Mouse (Mus musculus) heart, embryonic 13.5 days (tissue): ENCODE results near the gene Hid1. TPM values are rescaled to one million over a fixed set of nuclear protein-coding genes. Genes with fewer than 3 reads are reported as not detected.

ENCODE experiments used
- ATAC-seq: fragments of 200-750 bp; cut with Nextera tagmentation; 2 replicates; pipeline ENCODE4 v1.8.0; 2017; ENCODE audit warnings: moderate TSS enrichment; ENCODE audit not compliant: insufficient number of reproducible peaks, low FRiP score, low TSS enrichment; ENCODE audit errors: extremely low read depth
- H3K27ac ChIP-seq: fragments of 300-500 bp; sonication (generic); replicated peaks from 2 replicates; pipeline ENCODE4 v1.5.1; 2015; ENCODE audit warnings: moderate library complexity, mild to moderate bottlenecking, inconsistent platforms
- H3K27me3 ChIP-seq: fragments of 300-500 bp; sonication (generic); replicated peaks from 2 replicates; pipeline ENCODE4 v1.6.1; 2015; ENCODE audit warnings: mild to moderate bottlenecking, inconsistent platforms
- H3K36me3 ChIP-seq: fragments of 300-500 bp; sonication (generic); 2 replicates; pipeline ENCODE4 v1.6.1; 2015; ENCODE audit warnings: mild to moderate bottlenecking, inconsistent platforms
- H3K4me1 ChIP-seq: fragments of 300-500 bp; sonication (generic); 2 replicates; pipeline ENCODE4 v1.6.1; 2015; ENCODE audit warnings: inconsistent platforms
- H3K4me2 ChIP-seq: fragments of 300-500 bp; sonication (generic); 2 replicates; pipeline ENCODE4 v1.6.1; 2015; ENCODE audit warnings: inconsistent platforms, mild to moderate bottlenecking, moderate library complexity
- H3K4me3 ChIP-seq: fragments of 300-500 bp; sonication (generic); 2 replicates; pipeline ENCODE4 v1.5.1; 2015; ENCODE audit warnings: moderate library complexity, mild to moderate bottlenecking, inconsistent platforms
- H3K9ac ChIP-seq: fragments of 300-500 bp; sonication (generic); 2 replicates; pipeline ENCODE4 v1.6.1; 2015; ENCODE audit warnings: inconsistent platforms, mild to moderate bottlenecking, moderate library complexity
- H3K9me3 ChIP-seq: fragments of 300-500 bp; sonication (generic); 2 replicates; pipeline ENCODE4 v1.6.1; 2016; ENCODE audit warnings: inconsistent platforms
- WGBS: fragments of 180-500 bp; shearing (Covaris S2); methylation state at CpG from one replicate; pipeline ENCODE4 v1.1.7; 2015; ENCODE audit warnings: mixed read lengths; 5-methylcytosine and 5-hydroxymethylcytosine counted together
- polyA plus RNA-seq: library from polyadenylated mRNA; unstranded; fragments of >200 nt; fragmentation: Nextera tagmentation; extraction: Ambion mirVana; gene quantifications from 2 replicates; pipeline ENCODE4 v1.2.1, GENCODE M21; 2015

Hid1 gene
- polyA plus RNA-seq, 1 experiment from 2014 or later = 7.0 TPM

DNA sequence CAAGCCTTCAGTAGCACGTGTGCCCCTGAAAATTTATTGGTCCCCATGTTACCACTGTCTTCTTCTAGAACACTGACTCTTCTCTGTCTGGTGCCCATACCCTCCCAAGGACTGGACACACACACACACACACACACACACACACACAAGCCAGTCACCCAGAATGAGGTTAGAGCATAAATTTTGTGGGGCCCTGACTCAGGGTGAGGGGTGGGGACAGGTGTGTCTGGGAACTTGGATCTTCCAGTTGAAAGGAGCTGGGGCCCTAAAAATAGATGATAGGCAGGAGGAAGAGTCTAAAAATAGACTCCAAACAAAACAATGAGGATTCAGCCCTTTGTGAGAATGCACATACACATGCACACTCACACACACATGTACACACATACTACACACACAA, 58.8 kb downstream of the Hid1 start:
- 70% methylated on average over 1 of the region's 1 CpGs for WGBS
- no peak overlapping the region; the same call in 1 of the 2 replicates for H3K9ac ChIP-seq
- peaks cover 19% of the 10 kb centered on the region for H3K4me1 ChIP-seq
- H3K27ac ChIP-seq = no peak overlapping the region
- no peak for ATAC-seq
- no peak overlapping the region for H3K4me2 ChIP-seq
- no peaks in the 10 kb centered on the region for H3K36me3 ChIP-seq
- H3K9me3 ChIP-seq = no peaks in the 10 kb centered on the region
- peaks cover 43% of the 10 kb centered on the region for H3K27me3 ChIP-seq
- H3K4me3 ChIP-seq = no peak overlapping the region

DNA sequence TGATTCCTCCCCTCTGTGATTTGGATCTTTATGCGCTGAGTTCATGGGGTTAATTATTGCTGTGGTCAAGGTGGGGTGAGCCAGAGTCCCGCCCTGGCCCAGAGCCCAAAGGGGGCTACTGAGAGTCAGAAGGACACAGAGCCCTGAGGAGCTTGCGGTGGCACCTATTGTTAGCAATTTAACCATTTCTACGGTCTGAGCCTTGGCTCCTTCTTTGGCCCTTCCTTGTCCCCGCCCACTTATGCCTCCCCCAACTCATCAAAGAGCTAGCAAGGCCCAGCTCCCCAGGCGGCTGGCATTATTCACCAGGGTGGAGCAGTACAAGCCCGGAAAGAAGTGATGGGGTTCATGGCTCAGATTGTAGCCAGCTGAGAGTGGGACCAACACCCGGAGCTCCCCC, 60.7 kb downstream of the Hid1 start, which contains the start of gene Otop2:
Gene Otop2, plus strand, starts transcription at position 301 of the 400 bp plus-strand sequence.
- WGBS = 31% methylated on average over 8 of the region's 8 CpGs
- Histone ChIP-seq H3K36me3 (no peaks in the 10 kb centered on the region), H3K4me2 (no peak within 1 kb of the TSS), H3K27ac (no peak within 1 kb of the TSS), H3K9me3 (no peaks in the 10 kb centered on the region), H3K9ac (0 out of 2 replicates have a peak within 1 kb of the TSS, but pooled peaks have one; percentile 47), H3K27me3 (peaks cover 23% of the 10 kb centered on the region), H3K4me1 (peaks cover 19% of the 10 kb centered on the region), H3K4me3 (no peak within 1 kb of the TSS)
- no peak for ATAC-seq

DNA sequence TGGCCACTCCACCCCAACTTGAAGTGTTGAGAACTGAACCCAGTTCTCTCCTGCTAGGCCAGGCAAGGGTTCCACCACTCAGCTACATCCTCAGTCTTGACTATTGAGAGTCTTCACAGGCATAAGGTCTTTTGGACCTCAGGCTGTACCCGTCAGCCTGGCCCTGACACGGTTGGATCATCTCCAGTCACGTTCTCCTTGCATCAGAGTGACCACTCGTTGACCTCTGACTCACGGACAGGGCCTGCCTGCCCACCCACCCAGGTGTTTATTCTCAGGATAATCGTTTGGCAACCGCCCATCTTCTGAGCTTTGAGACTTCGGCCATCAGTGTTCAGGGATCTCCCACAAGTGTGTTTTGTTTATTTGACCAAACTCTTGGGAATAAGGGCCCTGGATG, 64.4 kb downstream of the Hid1 start:
- Histone ChIP-seq H3K27ac (no peak overlapping the region), H3K27me3 (peaks cover 37% of the 10 kb centered on the region), H3K4me3 (no peak overlapping the region), H3K36me3 (no peaks in the 10 kb centered on the region), H3K4me1 (peaks cover 5% of the 10 kb centered on the region; the same call in 1 of the 2 replicates), H3K9ac (no peak overlapping the region), H3K4me2 (no peak overlapping the region), H3K9me3 (no peaks in the 10 kb centered on the region)
- 50% methylated on average over 8 of the region's 8 CpGs for WGBS
- ATAC-seq = no peak

DNA sequence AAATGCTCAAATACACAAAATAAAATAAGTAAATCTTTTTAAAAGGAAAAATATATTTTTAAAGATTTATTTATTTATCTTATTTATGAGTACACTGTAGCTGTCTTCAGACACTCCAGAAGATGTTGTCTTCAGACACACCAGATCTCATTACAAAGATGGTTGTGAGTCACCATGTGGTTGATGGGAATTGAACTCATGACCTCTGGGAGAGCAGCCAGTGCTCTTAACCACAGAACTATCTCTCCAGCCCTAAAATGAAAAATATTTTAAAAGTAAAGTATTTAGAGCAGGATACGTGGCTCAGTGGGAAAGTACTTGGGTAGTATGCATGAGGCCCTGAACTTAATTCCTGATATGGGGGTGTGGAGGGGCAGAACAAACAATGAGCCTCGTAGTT, 66.2 kb downstream of the Hid1 start:
- Histone ChIP-seq H3K27me3 (peaks cover 44% of the 10 kb centered on the region), H3K27ac (no peak overlapping the region), H3K36me3 (no peaks in the 10 kb centered on the region), H3K4me2 (no peak overlapping the region), H3K4me1 (peaks cover 16% of the 10 kb centered on the region), H3K9ac (no peak overlapping the region), H3K4me3 (no peak overlapping the region), H3K9me3 (no peaks in the 10 kb centered on the region)
- no peak for ATAC-seq
- WGBS = 77% methylated on average over 2 of the region's 2 CpGs

DNA sequence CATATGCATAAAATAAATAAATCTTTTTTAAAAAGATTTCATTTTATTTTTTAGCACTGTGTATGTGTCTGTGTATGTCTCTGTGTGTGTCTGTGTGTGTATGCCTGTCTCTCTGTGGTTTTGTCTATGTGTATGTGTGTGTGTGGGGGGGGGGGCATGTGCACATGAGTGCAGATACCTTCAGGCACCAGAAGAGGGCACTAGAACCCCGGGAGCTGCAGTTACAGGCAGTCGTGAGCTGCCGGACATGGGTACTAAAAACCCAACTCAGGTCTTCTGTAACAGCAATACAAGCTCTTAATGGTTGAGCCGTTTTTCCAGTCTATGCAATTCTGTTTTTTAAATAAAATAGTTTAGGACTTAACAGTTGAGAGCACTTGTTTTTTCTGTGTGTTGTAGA, 66.8 kb downstream of the Hid1 start:
- ATAC-seq = no peak
- H3K4me2 ChIP-seq = no peak overlapping the region
- WGBS = 77% methylated on average over 4 of the region's 4 CpGs

DNA sequence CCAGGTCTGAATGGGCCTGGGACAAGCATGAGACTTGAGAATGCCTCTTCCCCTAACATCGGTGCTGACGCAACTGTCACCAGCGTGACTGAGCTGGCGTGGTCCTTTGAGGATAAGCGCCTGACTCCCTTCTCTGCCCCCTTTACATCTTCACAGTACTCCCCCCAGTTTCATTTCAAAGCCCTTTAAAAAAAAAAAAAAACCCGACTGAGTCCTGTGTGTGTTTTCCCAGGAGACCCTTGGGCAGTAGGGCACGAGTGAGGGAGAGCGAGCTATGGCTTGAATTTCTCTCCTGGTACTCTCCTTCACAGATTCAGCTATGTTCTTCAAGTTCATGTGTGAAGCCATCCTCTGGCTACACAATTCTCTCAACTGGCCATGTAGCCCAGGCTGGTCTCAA, 69.4 kb downstream of the Hid1 start:
- peaks cover 42% of the 10 kb centered on the region for H3K27me3 ChIP-seq
- H3K4me2 ChIP-seq = no peak overlapping the region
- ATAC-seq = no peak
- H3K9me3 ChIP-seq = no peaks in the 10 kb centered on the region
- H3K27ac ChIP-seq = no peak overlapping the region
- no peaks in the 10 kb centered on the region for H3K36me3 ChIP-seq
- 52% methylated on average over 8 of the region's 8 CpGs for WGBS
- H3K4me3 ChIP-seq = no peak overlapping the region
- H3K9ac ChIP-seq = no peak overlapping the region
- peaks cover 12% of the 10 kb centered on the region for H3K4me1 ChIP-seq

More for the DNA sequence above, 66.8 kb downstream of the Hid1 start:
- H3K27ac ChIP-seq = no peak overlapping the region
- H3K36me3 ChIP-seq = no peaks in the 10 kb centered on the region
- no peaks in the 10 kb centered on the region for H3K9me3 ChIP-seq
- no peak overlapping the region for H3K9ac ChIP-seq
- peaks cover 50% of the 10 kb centered on the region for H3K27me3 ChIP-seq
- H3K4me1 ChIP-seq = peaks cover 12% of the 10 kb centered on the region
- H3K4me3 ChIP-seq = no peak overlapping the region

Other genes with a start within 250 kb of the Hid1 start
- gene Cd300lf, start 233.8 kb downstream of the Hid1 start, polyA plus RNA-seq = 0.37 and 0.38 TPM in 2 replicates
- 23.1 and 24.4 TPM in 2 replicates for gene Slc9a3r1, start 204.4 kb downstream of the Hid1 start, polyA plus RNA-seq
- 7.1 and 7.7 TPM in 2 replicates for gene Tmem104, start 180.3 kb downstream of the Hid1 start, polyA plus RNA-seq
- 13.8 and 19.0 TPM in 2 replicates for gene Nat9, start 179.9 kb downstream of the Hid1 start, polyA plus RNA-seq
- 0.04 TPM in 1 of 2 replicates, not detected in the other for gene Grin2c, start 100.5 kb downstream of the Hid1 start, polyA plus RNA-seq
- gene Fdxr, start 90.7 kb downstream of the Hid1 start, polyA plus RNA-seq = 9.5 and 11.7 TPM in 2 replicates
- 0.71 and 0.74 TPM in 2 replicates for gene Fads6, start 70.1 kb downstream of the Hid1 start, polyA plus RNA-seq
- gene Otop2, start 60.6 kb downstream of the Hid1 start, polyA plus RNA-seq = not detected in 2 replicates
- 0.09 and 0.13 TPM in 2 replicates for gene Ush1g, start 45.7 kb downstream of the Hid1 start, polyA plus RNA-seq
- gene Otop3, start 33.0 kb downstream of the Hid1 start, polyA plus RNA-seq = not detected in 2 replicates
- gene Cdr2l, start 14.2 kb upstream of the Hid1 start, polyA plus RNA-seq = 6.7 and 7.4 TPM in 2 replicates
- 173 and 184 TPM in 2 replicates for gene Mrpl58, start 36.0 kb upstream of the Hid1 start, polyA plus RNA-seq
- 1,581 and 1,838 TPM in 2 replicates for gene Atp5h, start 52.2 kb upstream of the Hid1 start, polyA plus RNA-seq
- 8.8 and 12.1 TPM in 2 replicates for gene Kctd2, start 52.4 kb upstream of the Hid1 start, polyA plus RNA-seq
- 0.07 and 0.19 TPM in 2 replicates for gene Trim80, start 72.8 kb upstream of the Hid1 start, polyA plus RNA-seq
- 0.10 and 0.21 TPM in 2 replicates for gene Slc16a5, start 94.7 kb upstream of the Hid1 start, polyA plus RNA-seq
- 6.6 and 6.9 TPM in 2 replicates for gene Armc7, start 107.9 kb upstream of the Hid1 start, polyA plus RNA-seq
- 57.0 and 59.4 TPM in 2 replicates for gene Nt5c, start 124.1 kb upstream of the Hid1 start, polyA plus RNA-seq
- gene Jpt1, start 146.6 kb upstream of the Hid1 start, polyA plus RNA-seq = 432 and 502 TPM in 2 replicates
- gene Sumo2, start 168.5 kb upstream of the Hid1 start, polyA plus RNA-seq = 606 and 657 TPM in 2 replicates
- 111 and 113 TPM in 2 replicates for gene Nup85, start 196.7 kb upstream of the Hid1 start, polyA plus RNA-seq
- gene Mrps7, start 236.2 kb upstream of the Hid1 start, polyA plus RNA-seq = 79.2 and 86.8 TPM in 2 replicates
- gene Gga3, start 236.3 kb upstream of the Hid1 start, polyA plus RNA-seq = 14.0 and 14.9 TPM in 2 replicates
- 23.1 and 24.6 TPM in 2 replicates for gene Mif4gd, start 245.2 kb upstream of the Hid1 start, polyA plus RNA-seq